Mouse (Mus musculus): ENCODE results near the gene Hpcal1.

The Hpcal1 gene

DNA sequence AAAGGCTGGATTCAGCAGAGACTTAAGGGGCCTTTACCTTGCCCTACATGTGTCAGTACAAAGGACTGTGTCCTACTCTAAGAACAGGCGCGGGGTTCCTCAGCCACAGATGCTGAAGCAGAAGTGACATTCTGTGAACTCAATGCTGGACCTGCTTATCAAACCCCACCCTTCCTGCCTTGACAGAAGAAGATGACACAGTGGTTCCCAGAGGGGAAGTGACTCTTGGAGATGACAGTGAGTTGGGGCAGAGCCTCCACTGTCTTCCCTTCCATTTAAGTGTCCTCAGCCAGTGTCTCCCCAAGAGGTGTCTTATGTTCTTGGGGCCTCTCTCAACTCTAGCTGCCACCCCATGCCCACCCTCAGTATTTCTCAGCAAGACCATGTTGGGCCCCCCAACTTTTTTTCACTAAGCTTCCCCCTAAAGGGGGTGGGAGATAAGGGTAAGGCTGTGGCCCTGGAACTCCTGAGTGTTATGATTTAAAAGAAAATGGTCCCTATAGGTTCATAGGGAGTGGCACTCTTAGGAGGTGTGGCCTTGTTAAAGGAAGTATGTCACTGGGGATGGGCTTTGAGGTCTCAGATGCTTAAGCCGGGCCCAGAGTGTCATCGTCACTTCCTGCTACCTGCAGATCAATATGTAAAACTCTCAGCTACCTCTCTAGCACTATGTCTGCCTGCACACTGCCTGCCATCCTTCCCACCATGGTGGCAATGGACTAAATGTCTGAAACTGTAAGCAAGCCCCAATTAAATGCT, 25.2 kb downstream of the Hpcal1 start:
- no peak for DNase-seq

- no peak for DNase-seq
These were observed 26.6 kb downstream of the Hpcal1 start for GRCm38 (mm10) chr12:17717257-17717656.

GRCm38 (mm10) chr12:17718146-17718545, 27.5 kb downstream of the Hpcal1 start:
- no peak for DNase-seq

DNA sequence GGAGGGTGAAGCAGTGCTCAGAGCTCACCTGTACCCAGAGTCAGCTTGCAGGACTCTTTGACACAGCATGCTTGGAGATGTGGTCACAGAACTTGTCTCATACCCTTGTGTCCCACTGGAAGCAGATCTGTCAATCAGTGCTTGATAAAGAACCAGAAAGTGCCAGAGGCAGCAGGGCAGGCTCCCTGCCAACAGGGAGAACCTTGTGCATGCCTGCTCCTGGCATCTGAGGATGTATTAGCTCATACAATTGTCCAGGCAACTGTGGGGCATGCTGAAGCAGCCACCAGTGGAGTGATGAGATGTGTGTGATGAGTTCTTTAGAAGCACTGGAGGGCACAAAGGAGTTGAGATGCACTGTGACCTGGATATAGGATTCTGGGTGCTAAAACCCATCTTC, 30.4 kb downstream of the Hpcal1 start:
- DNase-seq, result peak; percentile 67 to 82

DNA sequence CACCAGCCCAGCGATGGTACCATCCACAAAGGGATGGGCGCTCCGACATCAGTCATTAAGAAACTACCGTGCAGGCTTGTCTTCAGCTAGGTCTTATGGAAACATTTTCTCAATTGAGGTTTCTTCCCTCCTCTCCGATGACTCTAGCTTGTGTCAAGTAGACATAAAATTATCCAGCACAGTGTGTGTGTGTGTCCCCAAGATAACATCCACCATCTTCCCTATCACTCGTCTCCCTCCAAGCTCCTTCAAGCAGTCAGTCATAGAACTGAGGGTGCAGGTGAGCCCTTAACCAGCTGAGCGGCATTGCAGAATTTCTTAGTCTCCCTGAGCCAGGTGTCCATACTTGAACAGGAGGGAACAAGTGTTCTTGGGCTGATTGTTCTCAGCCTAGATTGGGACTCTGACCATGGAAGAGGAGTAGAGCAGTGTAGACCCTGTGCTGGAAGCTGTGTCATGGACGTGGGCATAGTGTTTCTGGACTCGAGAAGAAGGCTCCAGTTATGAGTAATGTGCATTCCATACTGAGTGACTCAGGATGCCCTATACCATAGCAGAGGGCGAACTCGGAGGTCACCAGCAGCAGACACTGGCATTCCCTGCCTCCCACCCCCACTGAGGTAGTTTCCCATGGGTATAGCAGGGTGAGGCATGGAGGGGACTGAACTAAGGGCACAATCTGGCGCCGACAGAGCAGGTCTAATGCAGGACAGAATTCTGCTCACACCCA, 32.0 kb downstream of the Hpcal1 start:
- DNase-seq, result no peak

DNA sequence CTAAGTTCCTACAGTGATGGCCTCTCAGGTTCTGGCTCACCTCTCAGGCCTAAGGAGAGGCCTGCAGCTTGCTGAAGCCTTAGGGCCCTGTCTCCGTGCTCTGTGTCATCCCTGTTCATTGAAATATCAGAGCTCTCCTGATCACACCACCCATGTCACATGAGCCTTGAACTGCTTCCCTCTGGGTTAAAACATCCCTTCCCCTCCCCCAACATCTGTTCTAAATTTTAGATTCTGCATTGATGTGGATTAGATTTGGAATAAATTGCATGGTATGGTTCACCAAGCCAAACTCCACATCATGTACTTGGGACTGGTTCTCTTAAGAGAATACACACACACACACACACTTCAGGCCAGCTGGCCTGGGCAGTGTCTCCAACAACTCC, 32.5 kb downstream of the Hpcal1 start:
- DNase-seq, result no peak

- DNase-seq, result no peak
These were observed 33.3 kb downstream of the Hpcal1 start for GRCm38 (mm10) chr12:17723999-17724398.

DNA sequence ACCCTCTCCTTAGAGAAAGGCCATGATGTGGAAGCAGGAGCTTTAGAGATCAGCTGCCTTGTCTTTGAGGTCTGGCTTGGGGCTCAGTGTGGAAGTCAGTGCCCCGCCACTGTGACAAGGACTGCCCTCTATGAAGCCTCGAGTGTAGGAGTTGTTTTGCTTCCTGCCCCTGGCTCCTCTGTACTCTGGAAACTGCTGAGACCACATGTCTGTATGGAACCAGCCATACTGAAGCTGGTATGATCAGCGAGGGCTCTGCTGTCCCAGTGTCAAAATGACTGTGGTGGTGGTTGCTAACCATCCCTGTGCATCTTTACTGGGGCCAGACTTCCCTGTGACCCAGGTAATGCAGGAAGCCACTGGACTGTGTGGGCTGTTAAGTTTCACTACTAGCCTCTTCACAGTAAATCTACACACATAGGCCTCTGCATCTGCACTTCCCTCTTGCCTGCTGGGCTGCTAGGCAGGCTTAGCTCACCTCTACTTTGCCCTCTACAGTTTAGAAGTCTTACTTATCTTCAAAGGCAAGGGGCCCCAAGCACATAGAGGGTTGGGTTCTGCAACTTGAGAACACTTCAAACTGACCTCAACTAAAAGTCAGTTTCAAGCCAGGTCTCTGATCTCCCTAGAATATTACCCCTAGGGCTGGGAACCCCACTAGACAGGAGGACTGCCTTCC, 33.9 kb downstream of the Hpcal1 start:
- DNase-seq, result no peak

- no peak for DNase-seq
These were observed 34.9 kb downstream of the Hpcal1 start for GRCm38 (mm10) chr12:17725592-17725991.

GRCm38 (mm10) chr12:17726576-17727320, 36.1 kb downstream of the Hpcal1 start:
- DNase-seq, result peak; percentile 50 to 51

- DNase-seq, result peak; percentile 50 to 69
These were observed 37.2 kb downstream of the Hpcal1 start for GRCm38 (mm10) chr12:17727676-17728339.

- no peak for DNase-seq
These were observed 38.7 kb downstream of the Hpcal1 start for GRCm38 (mm10) chr12:17729211-17729900.

GRCm38 (mm10) chr12:17732006-17732405, 41.4 kb downstream of the Hpcal1 start:
- DNase-seq, result no peak

DNA sequence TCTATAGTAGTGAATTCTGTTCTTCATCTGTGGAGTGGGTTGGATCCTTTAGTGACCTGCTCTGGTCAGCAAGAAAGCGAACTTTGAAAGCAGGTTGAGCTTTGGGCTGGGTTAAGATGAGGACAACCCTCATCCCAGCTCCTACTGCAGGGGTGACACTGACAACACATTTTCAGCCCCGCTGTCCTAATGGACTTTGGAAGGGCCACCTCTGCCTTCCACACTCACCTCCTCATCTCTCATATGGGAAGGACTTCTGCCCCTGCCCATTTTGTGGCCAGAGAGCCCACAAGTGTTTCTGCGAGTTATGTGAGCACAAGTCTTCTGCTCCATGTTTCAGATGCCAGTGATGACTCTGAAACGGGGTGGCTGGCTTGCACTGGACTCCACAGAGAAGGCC, 41.9 kb downstream of the Hpcal1 start:
- no peak for DNase-seq

GRCm38 (mm10) chr12:17733114-17733904, 42.7 kb downstream of the Hpcal1 start:
- peak; percentile 24 to 63 for DNase-seq

GRCm38 (mm10) chr12:17736396-17736795, 45.7 kb downstream of the Hpcal1 start:
- no peak for DNase-seq

DNA sequence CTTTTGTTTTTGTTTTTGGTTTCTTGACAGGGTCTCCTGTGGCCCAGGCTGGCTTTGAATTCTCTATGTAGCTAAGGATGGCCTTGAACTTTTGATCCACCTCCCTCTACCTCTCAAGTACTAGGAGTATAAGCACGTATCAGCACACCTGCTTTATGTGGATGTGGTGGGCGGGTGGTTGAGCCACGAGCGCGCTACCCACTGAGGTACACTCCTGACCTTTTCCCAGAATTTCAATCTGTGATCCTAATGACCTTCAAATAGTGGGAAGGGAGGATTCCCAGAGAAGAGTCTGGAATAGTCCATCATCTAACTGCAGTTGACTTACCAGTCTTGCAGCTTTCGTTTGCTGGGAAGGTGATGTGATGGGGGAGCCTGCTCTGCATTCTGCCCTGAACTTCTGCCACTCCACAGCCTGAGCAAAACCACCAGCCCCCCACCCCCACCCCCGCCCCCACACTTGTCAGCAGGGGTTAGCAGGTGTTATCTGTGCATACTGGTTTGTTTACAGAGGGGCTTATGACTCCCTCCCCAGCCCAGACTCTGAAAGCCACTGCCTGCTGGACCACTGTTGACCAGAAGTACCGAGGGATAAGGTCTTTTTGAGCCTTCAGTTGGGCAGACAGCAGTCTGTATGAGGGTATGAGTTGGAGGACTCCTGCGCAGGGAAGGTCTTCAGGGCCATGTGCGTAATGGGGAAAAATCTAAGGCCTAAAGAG, 46.4 kb downstream of the Hpcal1 start:
- no peak for DNase-seq

DNA sequence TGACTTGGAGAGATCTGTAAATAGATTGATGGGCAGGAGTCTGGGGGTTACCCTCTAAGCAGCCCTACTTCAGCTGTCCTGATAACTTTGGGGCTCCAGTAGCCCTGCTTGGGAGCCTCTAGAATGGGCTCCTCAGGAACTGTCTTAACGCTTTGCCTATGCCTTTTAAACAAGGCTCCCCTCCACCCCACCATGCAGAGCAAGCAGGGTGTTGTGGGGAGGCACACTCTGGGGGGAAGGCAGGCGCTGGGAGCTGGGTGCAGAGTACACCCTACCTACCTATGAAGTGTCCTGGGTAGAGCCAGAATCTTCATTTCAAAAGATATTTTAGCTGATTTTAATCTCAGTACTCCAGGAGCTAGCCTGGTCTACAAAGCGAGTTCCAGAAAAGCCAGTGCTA, 47.2 kb downstream of the Hpcal1 start:
- no peak for DNase-seq

DNA sequence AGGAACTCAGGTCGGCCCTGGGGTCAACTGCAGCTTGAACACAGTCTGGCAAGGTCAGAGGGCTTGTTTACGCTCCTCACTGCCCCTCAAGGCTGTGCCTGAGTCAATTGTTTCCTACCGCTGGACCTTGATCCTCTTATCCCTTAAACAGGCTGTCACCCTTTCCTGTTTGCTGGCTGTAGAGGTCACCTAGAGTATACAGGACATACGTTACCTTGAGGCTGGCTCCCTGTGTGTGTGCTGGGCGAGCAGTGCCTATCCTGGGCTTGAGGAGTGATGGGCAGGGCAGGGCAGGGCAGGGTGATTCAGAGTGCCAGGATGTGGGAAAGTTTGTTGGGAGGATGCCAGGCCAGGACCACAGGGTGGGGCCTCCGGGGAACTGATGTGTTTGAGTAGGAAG, 47.8 kb downstream of the Hpcal1 start:
- DNase-seq, result no peak

- no peak for DNase-seq
These were observed 49.6 kb downstream of the Hpcal1 start for GRCm38 (mm10) chr12:17740226-17740625.

All from cerebellum, postnatal 25 days (tissue).